Mouse (Mus musculus) cerebellum, adult 11-12 months (tissue): ENCODE data around the gene Aqp6.

Experiments used
- DNase-seq: peaks from one replicate; pipeline ENCODE4 v3.0.0; 2022

The Aqp6 gene

DNA sequence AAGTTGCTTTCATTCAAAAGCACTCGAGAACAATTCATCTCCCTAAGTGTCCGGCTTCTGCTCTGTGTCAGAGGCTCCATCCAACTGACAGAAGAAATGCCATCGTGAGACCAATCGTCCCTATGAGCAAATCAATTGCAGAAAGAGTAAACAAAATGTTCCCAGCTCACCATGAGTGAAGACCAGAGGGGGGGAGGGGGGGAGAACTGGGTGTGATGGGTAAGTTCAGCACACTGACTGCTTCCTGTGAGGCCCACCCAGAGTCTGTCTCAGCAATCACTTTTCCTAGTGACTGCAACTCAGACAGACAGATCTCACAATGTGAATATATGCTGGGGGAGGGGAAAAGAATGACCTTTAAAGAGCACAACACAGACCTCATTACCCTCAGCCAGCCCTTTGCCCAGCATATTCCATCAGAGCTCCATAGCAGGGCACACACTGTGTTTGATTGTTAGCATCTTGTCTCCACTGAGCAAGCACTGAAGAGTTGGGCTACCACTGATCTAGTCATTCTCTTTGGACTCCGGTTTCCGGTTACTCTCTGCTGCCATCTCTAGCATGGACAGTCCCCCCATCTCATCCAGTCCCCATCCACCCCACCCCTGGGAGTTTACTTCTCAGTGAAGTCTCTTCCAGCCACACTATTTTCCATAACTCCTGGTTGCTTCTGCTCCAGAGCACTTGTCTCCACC is 48.0 kb downstream of the Aqp6 start:
- no peak for DNase-seq

- no peak for DNase-seq
These were observed 49.1 kb downstream of the Aqp6 start for GRCm38 (mm10) chr15:99650304-99650703.

DNA sequence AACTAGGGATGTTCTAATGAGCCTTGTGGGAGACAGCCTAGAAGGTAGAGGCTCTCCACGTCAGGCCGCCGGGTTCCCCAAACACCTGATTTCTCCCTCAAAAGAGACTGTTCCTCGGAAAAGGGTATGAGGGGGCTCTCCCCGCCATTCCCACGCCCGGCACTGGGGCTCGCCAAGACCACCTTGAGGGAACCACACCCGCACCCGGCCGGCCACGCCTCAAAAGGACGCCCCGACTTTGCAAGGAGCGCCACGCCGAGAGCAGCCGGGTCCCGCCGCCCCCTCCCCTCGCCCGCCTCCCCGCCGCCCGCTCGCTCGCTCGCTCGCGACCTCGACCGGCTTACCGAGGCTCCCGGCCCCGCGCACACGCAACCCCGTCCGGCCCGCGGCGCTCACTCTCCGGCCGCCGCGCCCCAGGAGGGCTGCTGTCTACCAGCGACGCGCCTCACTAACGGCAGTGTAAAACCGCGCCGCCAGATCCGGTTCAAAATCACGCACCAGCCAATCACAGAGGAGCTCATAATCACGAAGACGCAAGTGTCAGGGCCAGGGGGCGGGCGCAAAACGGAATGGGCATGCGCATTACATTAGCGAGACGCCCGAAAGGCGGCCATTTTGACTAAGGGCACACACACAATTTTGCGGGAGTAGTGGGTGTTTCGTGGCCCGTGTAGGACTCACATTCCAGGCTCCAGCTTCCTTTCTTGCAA is 50.1 kb downstream of the Aqp6 start, which contains the start of gene Racgap1:
Gene Racgap1, minus strand, starts transcription at position 494 of the 710 bp plus-strand sequence.
- DNase-seq = peak; percentile 95

DNA sequence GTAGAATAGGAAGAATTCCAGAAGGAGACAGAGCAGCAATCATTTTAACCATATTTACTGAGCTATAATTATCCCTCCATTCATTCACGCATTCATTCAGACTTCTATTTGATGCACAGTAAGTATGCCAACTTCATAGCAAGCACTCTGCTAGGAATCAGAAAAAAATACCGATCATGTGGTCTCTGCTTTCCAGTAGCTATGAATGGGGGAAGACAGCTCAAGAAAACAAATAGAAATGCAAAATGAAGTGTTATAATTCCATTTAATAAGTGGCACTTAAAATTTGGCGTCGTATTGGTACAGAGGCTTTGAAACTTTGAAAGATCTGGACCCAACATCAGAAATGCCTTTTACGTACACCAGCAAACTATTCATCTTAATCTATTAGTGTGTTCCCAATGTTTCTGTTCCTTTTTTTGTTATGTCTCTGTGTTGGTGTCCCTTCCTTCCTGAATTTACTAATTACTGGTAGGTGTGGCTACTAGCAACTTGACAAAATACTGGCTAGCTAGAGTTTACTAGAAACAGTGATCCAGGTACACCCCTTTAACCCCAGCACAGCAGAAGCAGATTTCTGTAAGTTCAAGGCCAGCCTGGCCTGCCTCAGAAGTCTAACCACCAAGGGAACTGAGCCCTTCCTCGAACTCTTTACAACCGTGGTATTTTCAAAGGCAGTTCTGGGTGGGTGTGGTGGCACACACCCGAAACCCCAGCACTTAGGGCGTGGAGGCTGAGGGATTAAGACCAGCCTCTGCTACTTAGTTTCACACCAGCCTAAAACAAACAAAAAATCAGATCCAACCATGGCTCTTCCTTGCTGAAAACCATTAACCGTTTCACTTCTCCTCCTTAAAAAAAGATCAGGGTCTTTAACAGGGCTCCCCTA is 51.0 kb downstream of the Aqp6 start:
- peak; percentile 27 for DNase-seq

DNA sequence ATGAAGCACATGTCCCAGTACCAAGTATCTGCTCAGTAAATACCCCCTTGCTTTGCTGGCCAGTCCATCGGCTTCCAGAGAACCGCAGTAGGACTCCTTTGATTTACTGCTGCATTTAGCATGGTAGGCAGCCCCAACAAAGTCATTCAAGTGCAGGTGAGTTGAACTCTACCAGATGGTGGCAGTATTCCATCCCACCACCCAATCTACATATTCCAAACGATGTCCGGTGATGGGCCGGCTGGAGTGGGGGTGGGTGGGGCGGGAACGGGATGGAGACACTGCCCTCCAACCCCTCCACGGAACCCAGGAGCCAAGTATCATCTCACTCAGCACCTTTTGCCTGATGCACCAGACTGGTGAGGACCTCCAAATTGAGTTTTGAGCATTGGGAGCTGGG is 52.1 kb downstream of the Aqp6 start:
- no peak for DNase-seq

DNA sequence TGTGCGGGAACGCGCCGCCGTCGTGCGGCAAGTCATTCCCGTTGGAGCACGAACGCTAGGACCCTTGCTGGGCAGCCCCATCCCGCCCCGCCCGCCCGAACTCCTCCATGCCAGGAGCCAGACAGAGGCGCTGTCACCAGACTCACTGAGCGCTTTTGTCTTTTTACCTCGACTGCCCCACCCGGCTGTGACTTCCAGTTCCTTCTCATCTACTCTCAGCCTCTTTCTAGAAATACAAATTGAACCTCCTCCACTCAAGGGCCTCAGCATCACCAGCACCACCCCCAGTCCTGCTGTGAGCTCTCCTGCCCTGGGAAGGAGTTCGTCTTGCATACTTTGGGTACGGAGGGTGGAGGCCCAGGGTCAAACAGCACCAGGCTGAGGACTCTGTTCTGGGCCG is 52.7 kb downstream of the Aqp6 start:
- peak; percentile 29 for DNase-seq
